Mouse (Mus musculus) heart, postnatal 0 days (tissue): ENCODE measurements around the gene Asap3.

Experiments
- CTCF ChIP-seq: IDR thresholded peaks from 2 replicates; pipeline ENCODE4 v1.5.1; 2016; ENCODE audit warnings: antibody characterized with exemption, control low read depth, low read depth
- EP300 ChIP-seq: IDR thresholded peaks from 2 replicates; pipeline ENCODE4 v1.6.1; 2016; ENCODE audit warnings: antibody characterized with exemption, low read depth

GRCm38 (mm10) chr4:136256696-136257095, 50.5 kb downstream of the Asap3 start:
- TF ChIP-seq CTCF = no peak
- no peak for TF ChIP-seq EP300
